Mouse (Mus musculus) hindbrain, embryonic 11.5 days (tissue): ENCODE results near the gene Olfr1393. TPM values are rescaled to one million over a fixed set of nuclear protein-coding genes. Genes with fewer than 3 reads are reported as not detected.
A peak's percentile ranks its signal among the peaks of the same experiment; 100 is the strongest.
"Not testable (repeated sequence)": the region's sequence is repeated elsewhere in the genome, so short reads cannot be mapped to it uniquely, and the experiment has no call there.

ENCODE experiments used
- ATAC-seq: fragments of 200-750 bp; cut with Nextera tagmentation; 2 replicates; pipeline ENCODE4 v1.8.0; 2017; ENCODE audit warnings: mild to moderate bottlenecking, moderate TSS enrichment, moderate library complexity; ENCODE audit not compliant: low FRiP score
- DNase-seq: peaks from one replicate; pipeline ENCODE4 v3.0.0-alpha.2; 2015; ENCODE audit warnings: low spot score
- H3K27ac ChIP-seq: fragments of 300-500 bp; sonication (generic); 2 replicates; pipeline ENCODE4 v1.5.1; 2014; ENCODE audit warnings: mild to moderate bottlenecking, low read depth, low read length
- H3K27me3 ChIP-seq: fragments of 300-500 bp; sonication (generic); 2 replicates; pipeline ENCODE4 v1.6.1; 2014; ENCODE audit warnings: mild to moderate bottlenecking, low read length, moderate library complexity, mixed read lengths; ENCODE audit not compliant: control insufficient read depth, insufficient read depth
- H3K36me3 ChIP-seq: fragments of 300-500 bp; sonication (generic); 2 replicates; pipeline ENCODE4 v1.6.1; 2014; ENCODE audit warnings: mild to moderate bottlenecking, low read length, moderate library complexity, mixed read lengths; ENCODE audit not compliant: control insufficient read depth, insufficient read depth
- H3K4me1 ChIP-seq: fragments of 300-500 bp; sonication (generic); replicated peaks from 2 replicates; pipeline ENCODE4 v1.6.1; 2014; ENCODE audit warnings: low read length, mixed read lengths; ENCODE audit not compliant: control insufficient read depth, insufficient read depth
- H3K4me2 ChIP-seq: fragments of 300-500 bp; sonication (generic); replicated peaks from 2 replicates; pipeline ENCODE4 v1.6.1; 2014; ENCODE audit warnings: mild to moderate bottlenecking, low read depth, low read length
- H3K4me3 ChIP-seq: fragments of 300-500 bp; sonication (generic); 2 replicates; pipeline ENCODE4 v1.5.1; 2014; ENCODE audit warnings: low read depth, low read length
- H3K9ac ChIP-seq: fragments of 300-500 bp; sonication (generic); 2 replicates; pipeline ENCODE4 v1.6.1; 2014; ENCODE audit warnings: low read depth, low read length
- H3K9me3 ChIP-seq: fragments of 300-500 bp; sonication (generic); 2 replicates; pipeline ENCODE4 v1.6.1; 2016; ENCODE audit warnings: low read length; ENCODE audit not compliant: control insufficient read depth
- WGBS: fragments of 180-500 bp; shearing (Covaris S2); extraction: QIAGEN DNeasy Blood & Tissue Kit; methylation state at CpG from one replicate; pipeline ENCODE4 v1.1.7; 2014; 5-methylcytosine and 5-hydroxymethylcytosine counted together
- polyA plus RNA-seq: library from polyadenylated mRNA; unstranded; fragments of >200 nt; fragmentation: Nextera tagmentation; extraction: Ambion mirVana; gene quantifications from 2 replicates; pipeline ENCODE4 v1.2.1, GENCODE M21; 2014

The Olfr1393 gene
- polyA plus RNA-seq, 1 experiment from 2014 or later: not detected

- Histone ChIP-seq H3K9ac (no peak overlapping the region), H3K4me2 (no peak overlapping the region), H3K36me3 (no peaks in the 10 kb centered on the region), H3K4me1 (no peaks in the 10 kb centered on the region), H3K9me3 (no peaks in the 10 kb centered on the region), H3K27me3 (no peaks in the 10 kb centered on the region), H3K4me3 (no peak overlapping the region), H3K27ac (no peak overlapping the region)
- ATAC-seq (no peak), DNase-seq (no peak)
- WGBS: 93% methylated on average over 9 of the region's 9 CpGs
These were observed 8.3 kb upstream of the Olfr1393 start for GRCm38 (mm10) chr11:49269761-49270160.

GRCm38 (mm10) chr11:49270368-49270767 lies 7.7 kb upstream of the Olfr1393 start:
- H3K27ac ChIP-seq: no peak overlapping the region
- no peak overlapping the region for H3K4me3 ChIP-seq
- H3K27me3 ChIP-seq: no peaks in the 10 kb centered on the region
- H3K4me2 ChIP-seq: no peak overlapping the region
- H3K9me3 ChIP-seq: no peaks in the 10 kb centered on the region
- no peaks in the 10 kb centered on the region for H3K36me3 ChIP-seq
- ATAC-seq (no peak), DNase-seq (no peak)
- 92% methylated on average over 4 of the region's 4 CpGs for WGBS
- H3K9ac ChIP-seq: no peak overlapping the region
- H3K4me1 ChIP-seq: no peaks in the 10 kb centered on the region

GRCm38 (mm10) chr11:49271334-49271733 lies 6.8 kb upstream of the Olfr1393 start:
- no peaks in the 10 kb centered on the region for H3K36me3 ChIP-seq
- H3K4me2 ChIP-seq: no peak overlapping the region
- no peak overlapping the region for H3K27ac ChIP-seq
- ATAC-seq: peak; percentile 55
- DNase-seq: peak; percentile 72
- H3K4me3 ChIP-seq: no peak overlapping the region
- no peak overlapping the region for H3K9ac ChIP-seq
- no peaks in the 10 kb centered on the region for H3K4me1 ChIP-seq
- no peaks in the 10 kb centered on the region for H3K27me3 ChIP-seq
- 30% methylated on average over 7 of the region's 7 CpGs for WGBS
- no peaks in the 10 kb centered on the region for H3K9me3 ChIP-seq

GRCm38 (mm10) chr11:49273834-49274519 lies 4.1 kb upstream of the Olfr1393 start:
- Histone ChIP-seq H3K9ac (no peak overlapping the region), H3K27me3 (no peaks in the 10 kb centered on the region), H3K4me3 (no peak overlapping the region), H3K4me1 (no peaks in the 10 kb centered on the region), H3K4me2 (no peak overlapping the region), H3K36me3 (no peaks in the 10 kb centered on the region), H3K27ac (no peak overlapping the region), H3K9me3 (no peaks in the 10 kb centered on the region)
- whole genome bisulfite sequencing: 66% methylated on average over 11 of the region's 11 CpGs
- ATAC-seq (peak; percentile 51), DNase-seq (peak; percentile 22)

DNA sequence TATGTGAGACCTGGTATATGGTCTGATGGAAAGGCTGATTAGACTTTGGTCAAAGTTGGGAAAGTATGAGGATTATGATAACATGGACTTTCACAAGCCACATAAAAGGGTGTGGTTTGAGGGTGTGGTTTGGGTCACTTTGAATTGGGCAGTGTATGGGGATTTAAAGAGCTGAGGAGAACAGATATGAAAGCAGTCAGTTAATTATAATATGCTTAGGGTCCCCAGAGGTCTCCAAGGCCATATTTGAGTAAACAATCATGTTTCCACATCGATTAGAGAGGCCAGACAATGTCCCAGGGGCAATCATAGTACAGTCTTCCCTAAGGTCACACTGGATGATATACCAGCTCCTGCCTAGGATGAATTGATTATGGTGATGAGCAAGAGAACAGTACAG lies 6.9 kb downstream of the Olfr1393 start, which contains the start of gene Olfr1392:
Gene Olfr1392 (plus strand): TSS at position 301 of the 400 bp plus-strand sequence.
- H3K27ac ChIP-seq, H3K27me3 ChIP-seq, H3K4me3 ChIP-seq, H3K9ac ChIP-seq, ATAC-seq, H3K9me3 ChIP-seq, H3K36me3 ChIP-seq, H3K4me1 ChIP-seq, H3K4me2 ChIP-seq, DNase-seq: not testable (repeated sequence)
- whole genome bisulfite sequencing: 67% methylated on average over 1 of the region's 1 CpGs

DNA sequence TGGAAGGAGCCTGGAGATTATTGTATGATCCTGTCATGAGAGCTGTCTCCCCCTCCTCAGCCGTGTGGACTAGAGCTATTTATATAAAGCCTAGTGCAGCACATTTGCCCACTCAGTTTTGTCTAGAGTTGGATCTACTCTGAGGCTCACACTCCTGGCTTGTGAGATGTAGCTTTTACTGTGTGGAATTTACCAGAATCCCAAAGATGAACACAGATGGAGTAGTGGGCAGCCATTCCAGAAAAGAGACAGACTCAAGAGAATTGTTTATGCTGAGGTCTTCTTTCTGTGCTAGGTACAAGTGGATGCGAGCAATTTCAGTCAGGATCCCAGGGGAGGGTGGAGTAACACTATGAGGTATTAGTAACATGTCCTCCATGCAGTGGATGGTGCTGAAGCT lies 9.1 kb downstream of the Olfr1393 start:
- Histone ChIP-seq H3K4me2 (no peak overlapping the region), H3K27ac (no peak overlapping the region), H3K9me3 (no peaks in the 10 kb centered on the region), H3K4me3 (no peak overlapping the region), H3K27me3 (no peaks in the 10 kb centered on the region), H3K9ac (no peak overlapping the region), H3K4me1 (no peaks in the 10 kb centered on the region), H3K36me3 (no peaks in the 10 kb centered on the region)
- no peak for ATAC-seq
- DNase-seq: no peak
- WGBS: 88% methylated on average over 2 of the region's 2 CpGs

DNA sequence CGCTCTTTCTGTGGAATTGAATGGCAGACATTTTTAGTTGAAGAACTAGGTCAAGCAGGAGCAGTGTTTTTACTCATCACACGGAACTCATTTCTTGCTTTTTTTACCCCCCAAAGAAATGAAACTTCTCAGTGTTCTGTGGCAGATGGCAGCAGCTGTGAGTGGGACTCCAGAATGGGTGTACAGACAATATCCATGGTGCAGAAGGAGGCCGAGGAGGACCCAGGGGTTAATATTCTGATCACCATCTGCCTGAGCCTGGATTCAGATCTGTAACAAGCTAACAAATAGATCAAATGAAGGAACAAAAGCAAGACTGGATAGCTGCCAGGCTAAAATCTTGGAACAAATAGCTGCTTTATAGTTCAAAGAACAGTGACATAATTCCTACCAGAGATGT lies 14.7 kb downstream of the Olfr1393 start:
- no peak overlapping the region for H3K4me2 ChIP-seq
- no peak overlapping the region for H3K4me3 ChIP-seq
- no peaks in the 10 kb centered on the region for H3K27me3 ChIP-seq
- no peak overlapping the region for H3K27ac ChIP-seq
- 72% methylated on average over 3 of the region's 3 CpGs for WGBS
- no peak overlapping the region for H3K9ac ChIP-seq
- DNase-seq: no peak
- no peaks in the 10 kb centered on the region for H3K4me1 ChIP-seq
- no peaks in the 10 kb centered on the region for H3K36me3 ChIP-seq
- no peak for ATAC-seq
- no peaks in the 10 kb centered on the region for H3K9me3 ChIP-seq

DNA sequence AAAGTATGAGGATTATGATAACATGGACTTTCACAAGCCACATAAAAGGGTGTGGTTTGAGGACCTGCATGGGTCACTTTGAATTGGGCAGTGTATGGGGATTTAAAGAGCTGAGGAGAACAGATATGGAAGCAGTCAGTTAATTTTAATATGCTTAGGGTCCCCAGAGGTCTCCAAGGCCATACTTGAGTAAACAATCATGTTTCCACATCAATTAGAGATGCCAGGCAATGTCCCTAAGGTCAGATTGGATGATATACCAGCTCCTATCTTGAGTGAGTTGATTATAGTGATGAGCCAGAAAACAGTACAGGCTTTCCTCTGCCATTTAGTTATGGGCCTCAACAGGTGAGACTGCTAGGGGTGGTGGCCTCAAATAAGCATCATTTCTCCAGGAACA lies 26.3 kb downstream of the Olfr1393 start, which contains the start of gene Olfr10:
Gene Olfr10 (plus strand): TSS at position 301 of the 400 bp plus-strand sequence.
- H3K36me3 ChIP-seq: no peaks in the 10 kb centered on the region
- H3K9ac ChIP-seq: no peak within 1 kb of the TSS
- no peak for ATAC-seq

GRCm38 (mm10) chr11:49308547-49308946 lies 30.4 kb downstream of the Olfr1393 start:
- H3K9ac ChIP-seq, H3K36me3 ChIP-seq, H3K4me1 ChIP-seq, H3K9me3 ChIP-seq, H3K27ac ChIP-seq, ATAC-seq, H3K27me3 ChIP-seq, H3K4me3 ChIP-seq, DNase-seq, H3K4me2 ChIP-seq: not testable (repeated sequence)
- WGBS: 94% methylated on average over 5 of the region's 5 CpGs

More for the DNA sequence above, 26.3 kb downstream of the Olfr1393 start, which contains the start of gene Olfr10:
- Histone ChIP-seq H3K4me2 (no peak within 1 kb of the TSS), H3K9me3 (no peaks in the 10 kb centered on the region), H3K27ac (no peak within 1 kb of the TSS), H3K27me3 (no peaks in the 10 kb centered on the region), H3K4me3 (no peak within 1 kb of the TSS), H3K4me1 (no peaks in the 10 kb centered on the region)
- DNase-seq: no peak
